Mouse (Mus musculus): Measurements from ENCODE around the gene Cep89.

- TF ChIP-seq CTCF (IDR thresholded peaks at IDR 0.05; ENCODE audit: low read depth, low read length) = no peak
- TF ChIP-seq POLR2A (IDR thresholded peaks at IDR 0.05; ENCODE audit: extremely low read depth, insufficient read depth, low read length) = no peak
Measured at GRCm38 (mm10) chr7:35415226-35415625, 18.4 kb downstream of the Cep89 start.
